Mouse (Mus musculus): ENCODE data around the gene Cmtm3. TPM values are rescaled to one million over a fixed set of nuclear protein-coding genes. Genes with fewer than 3 reads are reported as not detected.

The Cmtm3 gene
- polyA plus RNA-seq, 1 experiment from 2014 or later: 167 TPM

DNA sequence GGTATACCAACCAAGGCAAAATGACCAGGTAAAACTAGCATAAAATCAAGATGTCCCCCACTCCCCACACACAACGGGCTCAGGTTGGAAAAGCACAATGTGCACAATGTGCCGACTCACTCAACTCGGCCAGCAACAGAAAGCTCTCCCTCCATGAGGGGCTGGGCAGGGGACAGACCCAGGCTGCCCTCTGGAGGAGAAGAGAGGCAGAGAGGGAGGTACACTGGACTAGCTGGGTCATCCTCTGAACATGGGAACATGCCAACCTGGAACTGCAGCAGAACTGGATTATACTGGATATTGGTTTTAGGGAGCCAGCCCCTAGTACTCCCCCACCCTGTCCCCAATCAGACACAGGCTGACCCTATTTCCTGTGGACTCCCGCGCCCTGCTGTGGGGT is 14.0 kb downstream of the Cmtm3 start:
- WGBS: 67% methylated on average over 5 of the region's 5 CpGs
- ATAC-seq (ENCODE audit: low FRiP score, low TSS enrichment): 0 out of 2 replicates have a peak, but pooled peaks have one; percentile 45
- no peaks in the 10 kb centered on the region for H3K27me3 ChIP-seq (ENCODE audit: control insufficient read depth, insufficient read depth, low read length)

DNA sequence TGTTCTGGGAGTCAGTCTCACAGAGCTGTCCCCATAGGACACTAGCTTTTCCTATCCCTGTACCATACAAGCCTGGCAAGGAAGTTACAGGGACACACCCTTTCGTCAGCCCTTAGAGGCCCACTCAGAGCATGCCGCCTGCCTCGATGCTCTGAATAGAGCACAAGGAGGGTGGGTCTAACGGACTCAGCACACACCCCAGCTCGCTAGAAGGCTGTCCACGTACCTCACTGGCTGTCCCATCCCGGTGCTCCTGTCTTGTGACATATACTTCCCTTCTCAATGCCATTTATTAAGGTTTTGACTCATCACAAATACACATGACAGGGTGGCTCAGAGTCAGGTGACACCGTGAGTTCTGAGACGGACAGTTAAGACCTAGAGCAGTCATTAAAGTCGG is 15.3 kb downstream of the Cmtm3 start:
- Histone ChIP-seq H3K4me2 (replicated peaks; ENCODE audit: low read depth, low read length) (no peak overlapping the region), H3K27ac (ENCODE audit: low read depth, low read length) (no peak overlapping the region), H3K27me3 (ENCODE audit: control insufficient read depth, insufficient read depth, low read length) (no peaks in the 10 kb centered on the region), H3K4me3 (ENCODE audit: low read length) (no peak overlapping the region), H3K36me3 (ENCODE audit: control insufficient read depth, insufficient read depth, low read length) (peaks cover 23% of the 10 kb centered on the region; the same call in 1 of the 2 replicates), H3K4me1 (ENCODE audit: control insufficient read depth, insufficient read depth, low read length) (no peaks in the 10 kb centered on the region), H3K9ac (ENCODE audit: low read depth, low read length) (no peak overlapping the region), H3K9me3 (ENCODE audit: control insufficient read depth, low read length) (no peaks in the 10 kb centered on the region)
- no peak for ATAC-seq (ENCODE audit: low FRiP score, low TSS enrichment)
- WGBS: 87% methylated on average over 10 of the region's 10 CpGs

More for the DNA sequence above, 14.0 kb downstream of the Cmtm3 start:
- Histone ChIP-seq H3K9ac (ENCODE audit: low read depth, low read length) (no peak overlapping the region), H3K27ac (ENCODE audit: low read depth, low read length) (no peak overlapping the region), H3K4me1 (ENCODE audit: control insufficient read depth, insufficient read depth, low read length) (no peaks in the 10 kb centered on the region), H3K4me3 (ENCODE audit: low read length) (no peak overlapping the region), H3K4me2 (replicated peaks; ENCODE audit: low read depth, low read length) (no peak overlapping the region), H3K9me3 (ENCODE audit: control insufficient read depth, low read length) (no peaks in the 10 kb centered on the region), H3K36me3 (ENCODE audit: control insufficient read depth, insufficient read depth, low read length) (peaks cover 26% of the 10 kb centered on the region; the same call in 1 of the 2 replicates)

- no peak overlapping the region for H3K4me2 ChIP-seq (replicated peaks; ENCODE audit: low read depth, low read length)
- ATAC-seq (ENCODE audit: low FRiP score, low TSS enrichment): no peak
- H3K36me3 ChIP-seq (ENCODE audit: control insufficient read depth, insufficient read depth, low read length): peaks cover 20% of the 10 kb centered on the region; the same call in 1 of the 2 replicates
- no peaks in the 10 kb centered on the region for H3K27me3 ChIP-seq (ENCODE audit: control insufficient read depth, insufficient read depth, low read length)
- H3K9ac ChIP-seq (ENCODE audit: low read depth, low read length): no peak overlapping the region
- H3K4me3 ChIP-seq (ENCODE audit: low read length): no peak overlapping the region
- 0 out of 2 replicates have a peak, but pooled peaks cover 4% of the 10 kb centered on the region for H3K4me1 ChIP-seq (ENCODE audit: control insufficient read depth, insufficient read depth, low read length)
- H3K27ac ChIP-seq (ENCODE audit: low read depth, low read length): no peak overlapping the region
- H3K9me3 ChIP-seq (ENCODE audit: control insufficient read depth, low read length): no peaks in the 10 kb centered on the region
- 89% methylated on average over 3 of the region's 3 CpGs for WGBS
Observed at GRCm38 (mm10) chr8:104358637-104359036, 19.4 kb downstream of the Cmtm3 start.

GRCm38 (mm10) chr8:104359778-104360456 is 20.7 kb downstream of the Cmtm3 start:
- Histone ChIP-seq H3K27me3 (ENCODE audit: control insufficient read depth, insufficient read depth, low read length) (no peaks in the 10 kb centered on the region), H3K36me3 (ENCODE audit: control insufficient read depth, insufficient read depth, low read length) (peaks cover 12% of the 10 kb centered on the region; the same call in 1 of the 2 replicates), H3K9me3 (ENCODE audit: control insufficient read depth, low read length) (no peaks in the 10 kb centered on the region), H3K4me3 (ENCODE audit: low read length) (no peak overlapping the region), H3K4me1 (ENCODE audit: control insufficient read depth, insufficient read depth, low read length) (peaks cover 4% of the 10 kb centered on the region; the same call in 1 of the 2 replicates), H3K4me2 (replicated peaks; ENCODE audit: low read depth, low read length) (no peak overlapping the region), H3K27ac (ENCODE audit: low read depth, low read length) (no peak overlapping the region), H3K9ac (ENCODE audit: low read depth, low read length) (no peak overlapping the region)
- ATAC-seq (ENCODE audit: low FRiP score, low TSS enrichment): no peak
- 73% methylated on average over 15 of the region's 15 CpGs for WGBS

- Histone ChIP-seq H3K27me3 (ENCODE audit: control insufficient read depth, insufficient read depth, low read length) (no peaks in the 10 kb centered on the region), H3K9ac (ENCODE audit: low read depth, low read length) (no peak overlapping the region), H3K4me1 (ENCODE audit: control insufficient read depth, insufficient read depth, low read length) (peaks cover 29% of the 10 kb centered on the region), H3K27ac (ENCODE audit: low read depth, low read length) (no peak overlapping the region), H3K36me3 (ENCODE audit: control insufficient read depth, insufficient read depth, low read length) (no peaks in the 10 kb centered on the region), H3K4me2 (replicated peaks; ENCODE audit: low read depth, low read length) (no peak overlapping the region), H3K4me3 (ENCODE audit: low read length) (no peak overlapping the region), H3K9me3 (ENCODE audit: control insufficient read depth, low read length) (no peaks in the 10 kb centered on the region)
- ATAC-seq (ENCODE audit: low FRiP score, low TSS enrichment): no peak
- WGBS: 85% methylated on average over 9 of the region's 9 CpGs
Observed at GRCm38 (mm10) chr8:104365695-104366094, 26.5 kb downstream of the Cmtm3 start.

DNA sequence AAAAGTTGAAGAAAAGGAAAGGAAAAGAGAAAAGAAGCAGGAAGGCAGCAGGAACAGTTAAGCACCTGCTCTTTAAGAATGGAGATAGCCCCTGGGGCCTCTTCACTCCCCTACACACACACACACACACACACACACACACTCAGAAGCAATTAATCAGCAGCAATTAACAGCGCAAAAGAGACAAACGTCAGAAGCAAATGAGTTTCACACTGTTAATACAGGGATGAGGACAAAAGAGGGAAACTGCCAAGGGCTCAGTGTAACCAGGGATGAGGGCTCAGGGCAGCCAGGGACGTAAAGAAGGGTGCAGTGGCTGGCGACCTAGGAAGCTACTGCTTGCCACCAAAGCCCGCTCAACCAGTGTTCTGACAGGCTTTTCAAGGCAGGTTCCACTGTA is 28.2 kb downstream of the Cmtm3 start:
- Histone ChIP-seq H3K27me3 (ENCODE audit: control insufficient read depth, insufficient read depth, low read length) (no peaks in the 10 kb centered on the region), H3K36me3 (ENCODE audit: control insufficient read depth, insufficient read depth, low read length) (no peaks in the 10 kb centered on the region), H3K4me2 (replicated peaks; ENCODE audit: low read depth, low read length) (no peak overlapping the region), H3K27ac (ENCODE audit: low read depth, low read length) (no peak overlapping the region), H3K9me3 (ENCODE audit: control insufficient read depth, low read length) (no peaks in the 10 kb centered on the region), H3K4me3 (ENCODE audit: low read length) (no peak overlapping the region), H3K4me1 (ENCODE audit: control insufficient read depth, insufficient read depth, low read length) (peaks cover 28% of the 10 kb centered on the region), H3K9ac (ENCODE audit: low read depth, low read length) (no peak overlapping the region)
- WGBS: 37% methylated on average over 5 of the region's 5 CpGs
- ATAC-seq (ENCODE audit: low FRiP score, low TSS enrichment): no peak

GRCm38 (mm10) chr8:104369591-104369990 is 30.4 kb downstream of the Cmtm3 start:
- WGBS: 80% methylated on average over 12 of the region's 12 CpGs
- no peak overlapping the region for H3K4me3 ChIP-seq (ENCODE audit: low read length)
- H3K36me3 ChIP-seq (ENCODE audit: control insufficient read depth, insufficient read depth, low read length): no peaks in the 10 kb centered on the region
- H3K9ac ChIP-seq (ENCODE audit: low read depth, low read length): no peak overlapping the region
- H3K4me1 ChIP-seq (ENCODE audit: control insufficient read depth, insufficient read depth, low read length): peaks cover 35% of the 10 kb centered on the region
- H3K9me3 ChIP-seq (ENCODE audit: control insufficient read depth, low read length): no peaks in the 10 kb centered on the region
- no peak overlapping the region for H3K4me2 ChIP-seq (replicated peaks; ENCODE audit: low read depth, low read length)
- no peaks in the 10 kb centered on the region for H3K27me3 ChIP-seq (ENCODE audit: control insufficient read depth, insufficient read depth, low read length)
- ATAC-seq (ENCODE audit: low FRiP score, low TSS enrichment): no peak
- no peak overlapping the region for H3K27ac ChIP-seq (ENCODE audit: low read depth, low read length)

- H3K4me1 ChIP-seq (ENCODE audit: control insufficient read depth, insufficient read depth, low read length): peaks cover 39% of the 10 kb centered on the region
- no peak overlapping the region for H3K4me2 ChIP-seq (replicated peaks; ENCODE audit: low read depth, low read length)
- no peaks in the 10 kb centered on the region for H3K27me3 ChIP-seq (ENCODE audit: control insufficient read depth, insufficient read depth, low read length)
- no peak for ATAC-seq (ENCODE audit: low FRiP score, low TSS enrichment)
- H3K9me3 ChIP-seq (ENCODE audit: control insufficient read depth, low read length): no peaks in the 10 kb centered on the region
- H3K4me3 ChIP-seq (ENCODE audit: low read length): no peak overlapping the region
- H3K27ac ChIP-seq (ENCODE audit: low read depth, low read length): no peak overlapping the region
- 72% methylated on average over 6 of the region's 6 CpGs for WGBS
- no peak overlapping the region for H3K9ac ChIP-seq (ENCODE audit: low read depth, low read length)
- H3K36me3 ChIP-seq (ENCODE audit: control insufficient read depth, insufficient read depth, low read length): no peaks in the 10 kb centered on the region
Observed at GRCm38 (mm10) chr8:104370071-104370470, 30.9 kb downstream of the Cmtm3 start.

DNA sequence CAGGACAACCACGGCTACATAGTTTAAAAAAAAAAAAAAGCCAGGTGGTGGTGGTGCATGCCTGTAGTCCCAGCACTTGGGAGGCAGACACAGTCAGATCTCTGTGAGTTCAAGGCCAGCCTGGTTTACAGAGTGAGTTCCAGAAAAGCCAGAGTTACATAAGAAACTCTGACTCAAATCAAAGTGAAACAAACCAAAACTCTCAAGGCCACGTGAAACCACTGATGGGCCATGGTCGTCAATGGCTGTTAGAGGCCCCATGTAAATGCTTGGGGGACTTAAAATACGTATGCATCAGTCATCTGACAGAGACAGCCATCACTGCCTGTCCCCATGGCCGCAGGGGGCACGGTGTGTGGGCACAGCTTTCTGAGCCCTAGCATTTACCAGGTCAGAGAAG is 31.9 kb downstream of the Cmtm3 start:
- Histone ChIP-seq H3K9me3 (ENCODE audit: control insufficient read depth, low read length) (no peaks in the 10 kb centered on the region), H3K4me3 (ENCODE audit: low read length) (no peak overlapping the region), H3K4me2 (replicated peaks; ENCODE audit: low read depth, low read length) (no peak overlapping the region), H3K27ac (ENCODE audit: low read depth, low read length) (no peak overlapping the region), H3K9ac (ENCODE audit: low read depth, low read length) (no peak overlapping the region), H3K4me1 (ENCODE audit: control insufficient read depth, insufficient read depth, low read length) (peaks cover 45% of the 10 kb centered on the region), H3K36me3 (ENCODE audit: control insufficient read depth, insufficient read depth, low read length) (no peaks in the 10 kb centered on the region), H3K27me3 (ENCODE audit: control insufficient read depth, insufficient read depth, low read length) (no peaks in the 10 kb centered on the region)
- no peak for ATAC-seq (ENCODE audit: low FRiP score, low TSS enrichment)
- WGBS: 83% methylated on average over 6 of the region's 6 CpGs

Data from kidney, embryonic 14.5 days (tissue).